Mouse (Mus musculus): Measurements from ENCODE around the gene Enpp5.

GRCm38 (mm10) chr17:44100906-44101305 lies 22.3 kb downstream of the Enpp5 start:
- no peak for TF ChIP-seq MYOD1 (IDR thresholded peaks at IDR 0.05; ENCODE audit: control insufficient read depth in 1 of 3, insufficient read length in 2 of 3, low read depth in 2 of 3)
- no peak for TF ChIP-seq POLR2A (IDR thresholded peaks at IDR 0.05; ENCODE audit: insufficient read length, low read depth)
- no peak for TF ChIP-seq POLR2AphosphoS2 (IDR thresholded peaks at IDR 0.05; ENCODE audit: insufficient read length, low read depth)
- no peak for TF ChIP-seq TCF12 (IDR thresholded peaks at IDR 0.05; ENCODE audit: insufficient read depth, poor library complexity, severe bottlenecking)

Measured in myocyte (in vitro differentiated cells).